Mouse (Mus musculus) CH12.LX (cell line): ENCODE measurements at regions not wholly inside any gene's neighbourhood (a gene's known extent, or its start where the extent isn't known, plus 50 kb on each side); places are given as distances from the start of the nearest gene placed in this dataset.
A peak's percentile ranks its signal among the peaks of the same experiment; 100 is the strongest.

Experiments used
- DNase-seq: peaks from one replicate; pipeline ENCODE4 v3.0.0-alpha.2; 2013; ENCODE audit errors: extremely low read depth
- H3K27ac ChIP-seq: 2 replicates; pipeline ENCODE4 v1.5.1; 2012; ENCODE audit warnings: low read depth, mild to moderate bottlenecking, control low read depth, moderate library complexity; ENCODE audit not compliant: insufficient read depth
- H3K27me3 ChIP-seq: replicated peaks from 2 replicates; pipeline ENCODE3; 2012; ENCODE audit warnings: inconsistent platforms
- H3K36me3 ChIP-seq, 2 experiments: replicated peaks in 1 of 2; 2 replicates each; pipeline versions ENCODE3 to v1.6.1; 2012; ENCODE audit warnings: inconsistent platforms in 1 of 2, low read length in 1 of 2, mild to moderate bottlenecking in 1 of 2, mixed read lengths in 1 of 2, moderate library complexity in 1 of 2; ENCODE audit not compliant: control insufficient read depth in 1 of 2, insufficient read depth in 1 of 2
- H3K4me1 ChIP-seq, 2 experiments: 2 replicates each; pipeline ENCODE4 v1.6.1; 2012; ENCODE audit warnings: inconsistent platforms in 1 of 2, moderate library complexity in 1 of 2; ENCODE audit not compliant: insufficient read depth in 2 of 2, control insufficient read depth in 1 of 2
- H3K4me2 ChIP-seq: 2 replicates; pipeline ENCODE4 v1.6.1; 2012; ENCODE audit warnings: low read depth, mild to moderate bottlenecking, control low read depth; ENCODE audit not compliant: poor library complexity, insufficient read depth, severe bottlenecking
- H3K4me3 ChIP-seq, 3 experiments: fragments of 150-350 bp in 1 of 3; sonication (generic) in 1 of 3; replicated peaks in 1 of 3; 2 replicates each; pipeline versions ENCODE3 to v1.5.1; 2011 to 2012; ENCODE audit warnings: low read depth in 2 of 3, low read length in 2 of 3, mild to moderate bottlenecking in 2 of 3, moderate library complexity in 2 of 3, control low read depth in 1 of 3, improper control_type of control experiment in 1 of 3, inconsistent platforms in 1 of 3, mixed read lengths in 1 of 3; ENCODE audit not compliant: poor library complexity in 1 of 3
- H3K79me2 ChIP-seq: replicated peaks from 2 replicates; pipeline ENCODE4 v1.6.1; 2012; ENCODE audit warnings: mild to moderate bottlenecking, moderate library complexity; ENCODE audit not compliant: control insufficient read depth, poor library complexity, insufficient read depth, severe bottlenecking; ENCODE audit errors: extremely low read depth
- H3K9ac ChIP-seq: 2 replicates; pipeline ENCODE4 v1.6.1; 2012; ENCODE audit warnings: low read depth, mild to moderate bottlenecking, control low read depth, moderate library complexity; ENCODE audit not compliant: insufficient read depth
- H3K9me3 ChIP-seq: replicated peaks from 2 replicates; pipeline ENCODE3; 2012; ENCODE audit warnings: low read length, inconsistent platforms, mixed read lengths
- BHLHE40 ChIP-seq: IDR thresholded peaks from 2 replicates; pipeline ENCODE4 v1.6.1; 2011; ENCODE audit warnings: mild to moderate bottlenecking, low read depth, low read length, improper control_type of control experiment
- E2F4 ChIP-seq: IDR thresholded peaks from 2 replicates; pipeline ENCODE4 v1.6.1; 2011; ENCODE audit warnings: low read depth, low read length, improper control_type of control experiment; ENCODE audit not compliant: insufficient replicate concordance
- GABPA ChIP-seq: IDR thresholded peaks from 2 replicates; pipeline ENCODE4 v1.6.1; 2012; ENCODE audit warnings: low read depth, low read length, improper control_type of control experiment, inconsistent platforms; ENCODE audit not compliant: insufficient replicate concordance
- JUN ChIP-seq: IDR thresholded peaks from 2 replicates; pipeline ENCODE4 v1.6.1; 2011; ENCODE audit warnings: low read depth, mild to moderate bottlenecking, low read length, improper control_type of control experiment, moderate library complexity; ENCODE audit not compliant: insufficient read depth
- MEF2A ChIP-seq: IDR thresholded peaks from 2 replicates; pipeline ENCODE4 v1.6.1; 2014; ENCODE audit warnings: low read depth, mild to moderate bottlenecking, inconsistent platforms, low read length, improper control_type of control experiment, borderline replicate concordance
- NRF1 ChIP-seq: IDR thresholded peaks from 2 replicates; pipeline ENCODE4 v1.6.1; 2014; ENCODE audit warnings: low read depth, mild to moderate bottlenecking, inconsistent platforms, low read length, improper control_type of control experiment, moderate library complexity
- POLR2A ChIP-seq: IDR thresholded peaks from 2 replicates; pipeline ENCODE4 v1.6.1; 2011; ENCODE audit warnings: low read depth, mild to moderate bottlenecking, improper control_type of control experiment, low read length
- RCOR1 ChIP-seq: conservative IDR thresholded peaks from 2 replicates; pipeline ENCODE4 v1.6.1; 2012; ENCODE audit warnings: low read depth, mild to moderate bottlenecking, inconsistent platforms, low read length, improper control_type of control experiment
- SMC3 ChIP-seq: IDR thresholded peaks from 2 replicates; pipeline ENCODE4 v1.6.1; 2011; ENCODE audit warnings: low read depth, low read length, improper control_type of control experiment
- USF1 ChIP-seq: IDR thresholded peaks from 2 replicates; pipeline ENCODE4 v1.6.1; 2014; ENCODE audit warnings: low read depth, mild to moderate bottlenecking, inconsistent platforms, low read length, improper control_type of control experiment
- USF2 ChIP-seq: conservative IDR thresholded peaks from 2 replicates; pipeline ENCODE4 v1.6.1; 2011; ENCODE audit warnings: low read depth, low read length, improper control_type of control experiment
- ZNF384 ChIP-seq: IDR thresholded peaks from 2 replicates; pipeline ENCODE4 v1.6.1; 2012; ENCODE audit warnings: low read depth, low read length, improper control_type of control experiment, inconsistent platforms
- dilution Hi-C: fragments of 300-500 bp; cut with MboI; formaldehyde crosslinking; loops from 2 replicates; pipeline ENCODE4 v1.14.3; 2020; ENCODE audit warnings: low sequenced_read_pairs; ENCODE audit not compliant: extremely low pct_unique_long_range_greater_than_20kb, extremely low pct_ligation_motif_present
- in situ Hi-C: fragments of 300-500 bp; cut with MboI; formaldehyde crosslinking; loops from 3 replicates; pipeline ENCODE4 v1.14.3; 2019; ENCODE audit warnings: low sequenced_read_pairs, low pct_ligation_motif_present, low pct_unique_long_range_greater_than_20kb, mixed read lengths

DNA sequence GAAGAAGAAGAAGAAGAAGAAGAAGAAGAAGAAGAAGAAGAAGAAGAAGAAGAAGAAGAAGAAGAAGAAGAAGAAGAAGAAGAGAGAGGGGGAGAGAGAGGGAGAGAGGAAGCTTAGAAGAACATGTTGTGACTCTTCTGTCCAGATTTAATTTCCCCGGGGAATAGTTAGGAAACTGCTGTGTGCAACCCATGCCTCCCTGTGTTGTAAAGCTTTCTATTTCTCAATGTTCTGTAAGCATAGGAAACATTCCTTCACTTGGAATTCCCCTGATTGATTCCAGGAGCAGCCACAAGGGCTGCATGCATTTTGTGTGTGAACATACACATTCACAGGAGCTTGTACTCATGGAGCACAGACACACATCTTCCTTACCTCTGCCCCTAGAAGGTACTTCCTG, 81.7 kb downstream of the Mrpl39 start (continued):
- TF ChIP-seq JUN (no peak), GABPA (no peak), MEF2A (no peak; the same call in 1 of the 2 replicates), ZNF384 (no peak), E2F4 (no peak), RCOR1 (no peak; the same call in 1 of the 2 replicates), USF2 (no peak), POLR2A (no peak), USF1 (no peak), NRF1 (no peak)

DNA sequence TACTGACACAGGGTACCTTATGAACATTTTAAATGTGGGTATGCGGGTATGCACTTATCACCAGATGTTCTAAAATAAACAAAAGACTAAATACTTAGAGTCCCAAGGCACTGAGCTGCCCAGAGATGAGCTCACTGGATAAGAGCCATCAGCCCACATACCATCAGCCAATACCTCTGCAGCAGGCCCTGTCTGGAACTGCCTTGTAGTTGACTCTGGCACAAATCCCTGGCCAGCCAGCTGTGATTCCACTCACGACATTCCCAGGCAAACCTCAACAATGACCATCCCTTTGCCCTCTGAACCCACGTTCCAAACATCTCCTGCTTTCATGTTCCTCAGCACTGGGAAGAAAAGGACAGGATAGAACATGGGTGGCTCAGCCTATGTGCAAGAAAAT, 73.7 kb downstream of the Mrpl39 start:
- no peak overlapping the region for H3K4me3 ChIP-seq
- H3K27me3 ChIP-seq = no peaks in the 10 kb centered on the region
- DNase-seq = no peak
- in situ Hi-C loops = no loop called here
- peak overlapping the region; percentile 3; the same call in 1 of the 2 replicates for H3K9ac ChIP-seq
- no peak overlapping the region for H3K27ac ChIP-seq
- peak overlapping the region; percentile 45; the same call in 1 of the 2 replicates for H3K4me2 ChIP-seq
- peaks cover 2% of the 10 kb centered on the region for H3K9me3 ChIP-seq
- TF ChIP-seq BHLHE40 = no peak
- dilution Hi-C loops = no loop called here
- peaks cover 17 to 23% of the 10 kb centered on the region in 2 experiments for H3K4me1 ChIP-seq
- H3K36me3 ChIP-seq = no peaks in the 10 kb centered on the region
- no peaks in the 10 kb centered on the region for H3K79me2 ChIP-seq

DNA sequence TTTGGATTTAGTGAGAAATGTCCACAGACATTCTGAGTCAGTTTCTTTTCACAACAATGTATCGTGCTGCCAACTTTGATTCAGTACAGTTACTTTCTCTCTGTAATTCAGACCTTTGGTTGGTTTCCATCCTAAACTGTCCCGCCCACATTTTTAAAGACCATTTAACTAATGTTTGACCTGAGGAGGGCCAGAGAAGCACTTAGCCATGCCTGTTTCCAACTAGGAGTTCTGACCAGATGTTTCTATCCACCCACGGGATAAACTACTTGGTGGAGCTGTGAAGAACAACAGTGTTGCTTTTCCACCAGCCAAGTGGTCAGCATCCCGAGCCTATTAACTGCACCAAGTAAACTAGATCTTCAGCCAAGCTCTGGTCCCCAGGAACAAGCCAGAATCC, 72.0 kb downstream of the Mrpl39 start:
- TF ChIP-seq SMC3 = no peak
- TF ChIP-seq, all 38 proteins: peak for 0
- H3K4me3 ChIP-seq = no peak overlapping the region
- no peak overlapping the region for H3K9ac ChIP-seq
- in situ Hi-C loops (no loop called here), dilution Hi-C loops (no loop called here)
- no peaks in the 10 kb centered on the region for H3K27me3 ChIP-seq
- no peaks in the 10 kb centered on the region for H3K79me2 ChIP-seq
- H3K4me2 ChIP-seq = no peak overlapping the region
- H3K36me3 ChIP-seq = no peaks in the 10 kb centered on the region
- no peak overlapping the region for H3K27ac ChIP-seq
- H3K4me1 ChIP-seq = peaks cover 17 to 23% of the 10 kb centered on the region in 2 experiments
- DNase-seq = no peak
- peaks cover 12% of the 10 kb centered on the region for H3K9me3 ChIP-seq
